Mouse (Mus musculus) thymus, adult 2 months (tissue): ENCODE measurements around the gene Tmem175. TPM values are rescaled to one million over a fixed set of nuclear protein-coding genes. Genes with fewer than 3 reads are reported as not detected.

Experiments used
- DNase-seq: peaks from one replicate; pipeline ENCODE4 v3.0.0; 2021
- H3K27ac ChIP-seq: fragments of 200-500 bp; 2 replicates; pipeline ENCODE4 v1.5.1; 2012; ENCODE audit warnings: low read length, control low read depth; ENCODE audit not compliant: control insufficient read depth, insufficient read depth
- H3K27me3 ChIP-seq: fragments of 200-500 bp; 2 replicates; pipeline ENCODE4 v1.6.1; 2012; ENCODE audit warnings: mild to moderate bottlenecking, low read length, moderate library complexity, mixed read lengths; ENCODE audit not compliant: control insufficient read depth, insufficient read depth
- H3K36me3 ChIP-seq: fragments of 200-500 bp; 2 replicates; pipeline ENCODE4 v1.6.1; 2012; ENCODE audit warnings: mild to moderate bottlenecking, low read length, moderate library complexity; ENCODE audit not compliant: control insufficient read depth, insufficient read depth
- H3K4me1 ChIP-seq: fragments of 200-500 bp; replicated peaks from 2 replicates; pipeline ENCODE4 v1.6.1; 2012; ENCODE audit warnings: low read length; ENCODE audit not compliant: control insufficient read depth, insufficient read depth
- H3K4me3 ChIP-seq: fragments of 200-500 bp; 2 replicates; pipeline ENCODE4 v1.5.1; 2012; ENCODE audit warnings: mild to moderate bottlenecking, low read length, control low read depth, moderate library complexity; ENCODE audit not compliant: control insufficient read depth, insufficient read depth
- CTCF ChIP-seq: fragments of 200-500 bp; IDR thresholded peaks from 2 replicates; pipeline ENCODE4 v1.5.1; 2012; ENCODE audit warnings: mild to moderate bottlenecking, control low read depth, low read length, moderate library complexity, borderline replicate concordance; ENCODE audit not compliant: control insufficient read depth, poor library complexity, insufficient read depth; ENCODE audit errors: extremely low read depth
- POLR2A ChIP-seq: fragments of 200-500 bp; IDR thresholded peaks from 2 replicates; pipeline ENCODE4 v1.6.1; 2012; ENCODE audit warnings: mild to moderate bottlenecking, low read length, control low read depth, moderate library complexity; ENCODE audit not compliant: control insufficient read depth, poor library complexity, insufficient read depth; ENCODE audit errors: extremely low read depth
- WGBS: fragments of 180-500 bp; shearing (Covaris S2); methylation state at CpG from one replicate; pipeline ENCODE4 v1.1.7; 2018; 5-methylcytosine and 5-hydroxymethylcytosine counted together
- polyA plus RNA-seq: library from polyadenylated mRNA; depleted of rRNA; stranded (reverse); fragments of >200 nt; gene quantifications from 2 replicates; pipeline ENCODE4 v1.2.3, GENCODE M21; 2012; rRNA removed

Tmem175 gene
- polyA plus RNA-seq = 73.3 and 77.3 TPM in 2 replicates

GRCm38 (mm10) chr5:108629634-108630483, at the start of gene Tmem175, which contains the start of gene Gak:
Gene Tmem175 (plus strand): TSS chr5:108629770.
Gene Gak (minus strand): TSS chr5:108629755.
- peaks cover 9% of the 10 kb centered on the region for H3K4me1 ChIP-seq
- DNase-seq = peak; percentile 94
- peak within 1 kb of the TSS; percentile 82 for H3K4me3 ChIP-seq
- TF ChIP-seq POLR2A = peak; percentile 99
- peak; percentile 63; the same call in 1 of the 2 replicates for TF ChIP-seq CTCF
- under 1% methylated on average over 58 of the region's 58 CpGs for WGBS
- H3K36me3 ChIP-seq = no peaks in the 10 kb centered on the region
- peak within 1 kb of the TSS; percentile 20 for H3K27ac ChIP-seq
- no peaks in the 10 kb centered on the region for H3K27me3 ChIP-seq

- no peak for DNase-seq
- no peak overlapping the region for H3K4me3 ChIP-seq
- 96% methylated on average over 3 of the region's 3 CpGs for WGBS
- peaks cover 71% of the 10 kb centered on the region for H3K36me3 ChIP-seq
- no peaks in the 10 kb centered on the region for H3K4me1 ChIP-seq
- H3K27me3 ChIP-seq = no peaks in the 10 kb centered on the region
- no peak overlapping the region for H3K27ac ChIP-seq
- TF ChIP-seq CTCF (no peak), POLR2A (no peak)
These were observed 48.1 kb upstream of the Tmem175 start for GRCm38 (mm10) chr5:108581361-108581891.

- TF ChIP-seq POLR2A (no peak), CTCF (no peak)
- no peak overlapping the region for H3K4me3 ChIP-seq
- 95% methylated on average over 1 of the region's 1 CpGs for WGBS
- no peaks in the 10 kb centered on the region for H3K27me3 ChIP-seq
- H3K27ac ChIP-seq = no peak overlapping the region
- no peaks in the 10 kb centered on the region for H3K4me1 ChIP-seq
- peaks cover 92% of the 10 kb centered on the region for H3K36me3 ChIP-seq
- DNase-seq = no peak
These were observed 29.6 kb upstream of the Tmem175 start for GRCm38 (mm10) chr5:108599923-108600322.

- Histone ChIP-seq H3K27ac (no peak overlapping the region), H3K36me3 (peaks cover 94% of the 10 kb centered on the region), H3K4me3 (no peak overlapping the region), H3K27me3 (no peaks in the 10 kb centered on the region), H3K4me1 (no peaks in the 10 kb centered on the region)
- 95% methylated on average over 9 of the region's 9 CpGs for WGBS
- DNase-seq = no peak
- TF ChIP-seq CTCF (no peak), POLR2A (no peak)
These were observed 27.0 kb upstream of the Tmem175 start for GRCm38 (mm10) chr5:108602537-108602936.

- 97% methylated on average over 1 of the region's 1 CpGs for WGBS
- H3K27me3 ChIP-seq = no peaks in the 10 kb centered on the region
- H3K27ac ChIP-seq = no peak overlapping the region
- DNase-seq = no peak
- no peak for TF ChIP-seq POLR2A
- no peak for TF ChIP-seq CTCF
- no peak overlapping the region for H3K4me3 ChIP-seq
- H3K4me1 ChIP-seq = no peaks in the 10 kb centered on the region
- peaks cover 98% of the 10 kb centered on the region for H3K36me3 ChIP-seq
These were observed 19.1 kb upstream of the Tmem175 start for GRCm38 (mm10) chr5:108610426-108610825.

GRCm38 (mm10) chr5:108621870-108622269, 7.7 kb upstream of the Tmem175 start:
- Histone ChIP-seq H3K27me3 (no peaks in the 10 kb centered on the region), H3K27ac (no peak overlapping the region), H3K36me3 (peaks cover 65% of the 10 kb centered on the region), H3K4me3 (no peak overlapping the region), H3K4me1 (no peaks in the 10 kb centered on the region)
- DNase-seq = no peak
- 93% methylated on average over 2 of the region's 2 CpGs for WGBS
- TF ChIP-seq CTCF (no peak), POLR2A (no peak)
